ENCODE assay signal across 8 mouse cellular contexts in genomic region chr2:38997386-38998374, GRCm38 (mm10). TPM values are rescaled to one million over a fixed set of nuclear protein-coding genes. Genes with fewer than 3 reads are reported as not detected.
DNase-seq lines count a peak whose midpoint lies in the region; ATAC-seq lines count a peak whose summit lies in the region.

TSS of gene Wdr38 (plus strand) at chr2:38997476.

- H3K4me1 ChIP-seq in intestine, embryonic 15.5 days (replicated peaks): peaks cover 13% of the 10 kb centered on the region

- peak; percentile 95 for DNase-seq in adrenal gland, adult 2 months
- DNase-seq in embryo, embryonic 11 days: peak; percentile 90
- peak; percentile 80 to 88 for DNase-seq in gastrocnemius, postnatal 36 days
- DNase-seq in left cerebral cortex, postnatal 14 days (ENCODE audit: low spot score in 2 of 2): peak; percentile 90 to 92
- DNase-seq in right cerebral cortex, postnatal 14 days: peak; percentile 89
- DNase-seq in urinary bladder, postnatal 25 days (ENCODE audit: low spot score): peak; percentile 88

- H3K27ac ChIP-seq in intestine, embryonic 15.5 days: no peak within 1 kb of the TSS

- H3K4me2 ChIP-seq in intestine, embryonic 15.5 days (replicated peaks): peak within 1 kb of the TSS; percentile 67

- peak; percentile 93 for ATAC-seq in intestine, embryonic 15.5 days
- peak; percentile 78 for ATAC-seq in megakaryocyte-erythroid progenitor cell, adult 5-6 weeks (replicated peaks; ENCODE audit: low FRiP score, low TSS enrichment, poor library complexity, severe bottlenecking)

- H3K4me3 ChIP-seq in intestine, embryonic 15.5 days (replicated peaks): peak within 1 kb of the TSS; percentile 43

- peak within 1 kb of the TSS; percentile 50 for H3K9ac ChIP-seq in intestine, embryonic 15.5 days

- intact Hi-C loops in gastrocnemius, postnatal 36 days (cut with DNase I): loop anchor here (1.0 to 10.0 kb wide), 2 partner anchors 70 to 203 kb away; partner anchors contain the start of gene Nr6a1
- intact Hi-C loops in left cerebral cortex, postnatal 14 days (cut with DNase I): loop anchor here (1.0 to 5.0 kb wide), 2 partner anchors 71 to 200 kb away; no protein-coding TSS in a partner anchor

- WGBS in intestine, embryonic 15.5 days: 13% methylated on average over 33 of the region's 33 CpGs

- H3K36me3 ChIP-seq in intestine, embryonic 15.5 days: peaks cover 21% of the 10 kb centered on the region

- no peaks in the 10 kb centered on the region for H3K27me3 ChIP-seq in intestine, embryonic 15.5 days (replicated peaks)

- H3K9me3 ChIP-seq in intestine, embryonic 15.5 days: no peaks in the 10 kb centered on the region

RNA-seq across cellular contexts. Expression of gene Wdr38, which starts in this region (rescaled TPM):
- total RNA-seq in adrenal gland, adult 2 months (2021): under 1 TPM; 0.43 to 0.52 TPM
- polyA plus RNA-seq in adrenal gland, adult 2 months (2012; rRNA removed): 0.43 and 1.2 TPM in 2 replicates
- total RNA-seq in gastrocnemius, postnatal 36 days (2021): under 1 TPM; 0.17 to 0.31 TPM
- 1.3 and 1.4 TPM in 2 replicates for polyA plus RNA-seq in intestine, embryonic 15.5 days (2015; fragmentation: Nextera tagmentation; extraction: Ambion mirVana)
- under 1 TPM; 0.40 to 0.51 TPM for total RNA-seq in left cerebral cortex, postnatal 14 days (2021)
- 0.89 and 1.4 TPM in 2 replicates for total RNA-seq in megakaryocyte-erythroid progenitor cell, adult 5-6 weeks (2014; fragmentation: Nextera tagmentation)
- 0.27 TPM in 1 of 2 replicates, not detected in the other for total RNA-seq in megakaryocyte-erythroid progenitor cell, adult 5-6 weeks (2017)

Comparison
In these comparisons a context has a peak if more than half of its experiments do, and no peak if none do; other contexts are left out.
1. Peak in DNase-seq in gastrocnemius, postnatal 36 days; RNA of the gene not detected or under 1 TPM.
2. Peak in DNase-seq in left cerebral cortex, postnatal 14 days; RNA of the gene not detected or under 1 TPM.